Mouse (Mus musculus): ENCODE data around the gene Kmt2a.
"Not testable (repeated sequence)": the region's sequence is repeated elsewhere in the genome, so short reads cannot be mapped to it uniquely, and the experiment has no call there.

The Kmt2a gene

DNA sequence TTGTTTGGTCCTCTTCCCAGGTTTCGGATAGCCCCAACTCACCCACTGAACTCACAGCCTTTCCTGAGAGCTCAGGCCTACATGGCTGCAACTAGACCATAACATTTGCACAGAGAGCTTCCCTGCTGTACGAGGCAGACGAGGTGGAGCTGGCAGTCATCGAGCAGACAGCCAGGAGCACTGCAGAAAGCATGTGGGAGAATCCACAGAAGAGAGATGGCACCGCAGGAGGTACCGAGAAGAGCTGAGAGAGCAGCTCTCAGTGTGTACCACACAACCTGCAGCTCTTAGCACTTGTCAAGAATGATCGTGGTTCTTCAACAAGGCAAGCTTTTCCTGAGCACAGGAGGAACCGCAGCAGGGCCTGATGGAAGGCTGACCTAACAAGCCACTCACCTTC, 66.9 kb downstream of the Kmt2a start:
- no peak for DNase-seq

DNA sequence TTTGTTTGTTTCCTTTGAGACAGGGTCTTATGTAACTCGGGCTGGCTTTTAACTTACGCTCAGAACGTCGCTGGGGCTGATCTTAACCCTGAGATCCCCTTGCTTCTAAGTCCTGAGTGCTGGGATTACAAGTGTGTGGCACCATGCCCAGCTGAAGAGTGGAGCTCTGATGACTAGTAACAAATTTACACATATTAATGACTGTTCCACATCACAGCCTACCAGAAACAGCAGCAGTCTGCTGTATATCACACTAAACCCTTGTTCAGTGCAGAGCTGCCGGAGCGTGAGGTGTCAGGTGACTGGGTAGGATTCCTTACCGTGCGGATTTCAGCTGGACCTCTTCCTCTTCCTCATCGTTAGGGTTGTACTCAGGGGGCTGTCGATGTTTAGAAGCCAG, 70.8 kb downstream of the Kmt2a start:
- no peak for DNase-seq

DNA sequence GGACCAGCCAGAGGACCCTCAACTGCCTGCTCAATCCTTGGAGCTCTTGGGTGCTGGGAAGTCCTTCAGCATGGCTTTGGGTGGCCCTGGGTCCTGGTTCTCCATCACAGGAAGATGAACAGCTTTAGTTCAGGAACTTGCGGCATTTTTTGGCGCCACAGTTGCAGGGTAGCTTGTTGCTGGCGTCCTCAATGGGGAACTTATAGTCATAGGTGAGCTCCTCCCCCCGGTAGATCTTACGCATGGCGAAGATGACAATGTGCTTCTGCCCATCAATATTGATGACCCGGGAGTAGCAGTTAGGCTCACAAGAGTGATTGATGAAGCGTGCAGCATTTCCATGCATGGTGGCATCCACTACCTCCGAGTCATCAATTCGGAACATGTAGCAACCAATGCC, 73.3 kb downstream of the Kmt2a start:
- DNase-seq = no peak

DNA sequence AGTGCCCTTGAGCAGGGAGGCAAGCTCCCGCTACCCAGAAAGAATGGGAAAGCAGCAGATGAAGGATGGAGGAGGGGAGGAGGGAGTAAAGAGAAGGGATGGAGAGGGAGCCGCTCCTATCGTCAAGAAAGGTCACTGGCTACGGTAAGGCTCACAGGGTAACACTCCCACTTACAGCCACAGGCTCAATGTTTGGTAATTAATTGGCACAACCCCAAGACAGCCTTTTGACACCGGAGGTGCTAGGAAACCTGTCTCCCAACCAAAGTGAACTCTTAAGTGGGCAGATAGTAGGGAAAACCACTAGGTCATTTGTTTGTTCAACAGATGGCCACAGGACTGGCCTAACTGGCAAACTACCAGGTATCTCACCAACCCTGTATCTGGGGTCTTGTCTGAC, 74.0 kb downstream of the Kmt2a start:
- no peak for DNase-seq

DNA sequence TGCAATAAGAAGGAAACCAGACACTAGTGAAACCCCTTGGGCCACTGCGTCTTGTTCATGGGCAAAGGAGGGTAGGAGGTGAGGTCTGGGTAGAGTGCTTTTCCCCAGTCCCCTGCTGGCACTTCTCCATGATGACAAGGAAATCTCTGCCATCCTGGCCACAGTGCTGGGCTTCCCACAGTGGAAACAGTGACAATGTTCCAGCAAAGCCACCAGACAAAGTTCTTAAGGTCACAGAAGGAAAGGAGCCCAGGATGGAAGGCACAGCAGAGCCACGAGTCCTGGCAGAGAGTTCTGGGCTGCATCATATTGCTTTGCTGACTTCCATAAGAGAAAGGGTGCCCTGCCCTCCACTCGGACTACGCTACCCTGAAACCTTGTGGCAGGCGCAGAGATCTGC, 75.6 kb downstream of the Kmt2a start:
- DNase-seq = no peak

DNA sequence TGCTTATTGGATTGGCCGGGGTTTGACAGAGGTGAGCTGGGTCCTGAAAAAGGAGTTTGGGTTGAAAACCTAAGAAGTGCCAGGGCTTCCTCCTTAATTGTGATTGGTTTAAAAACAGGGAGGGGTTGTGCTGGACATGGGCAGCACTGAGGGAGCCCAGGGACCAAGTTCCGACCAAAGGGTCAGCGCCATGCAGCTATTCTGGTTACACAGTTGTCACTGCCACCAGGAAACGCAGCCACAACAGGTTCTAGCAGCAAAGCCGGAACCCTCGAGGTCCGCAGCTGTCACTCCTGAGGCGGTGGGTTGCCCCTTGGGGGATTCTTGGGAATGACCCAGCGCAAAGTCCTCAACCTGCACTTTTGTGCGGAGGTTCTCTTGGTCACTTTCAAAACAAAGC, 76.4 kb downstream of the Kmt2a start:
- no peak for DNase-seq

DNA sequence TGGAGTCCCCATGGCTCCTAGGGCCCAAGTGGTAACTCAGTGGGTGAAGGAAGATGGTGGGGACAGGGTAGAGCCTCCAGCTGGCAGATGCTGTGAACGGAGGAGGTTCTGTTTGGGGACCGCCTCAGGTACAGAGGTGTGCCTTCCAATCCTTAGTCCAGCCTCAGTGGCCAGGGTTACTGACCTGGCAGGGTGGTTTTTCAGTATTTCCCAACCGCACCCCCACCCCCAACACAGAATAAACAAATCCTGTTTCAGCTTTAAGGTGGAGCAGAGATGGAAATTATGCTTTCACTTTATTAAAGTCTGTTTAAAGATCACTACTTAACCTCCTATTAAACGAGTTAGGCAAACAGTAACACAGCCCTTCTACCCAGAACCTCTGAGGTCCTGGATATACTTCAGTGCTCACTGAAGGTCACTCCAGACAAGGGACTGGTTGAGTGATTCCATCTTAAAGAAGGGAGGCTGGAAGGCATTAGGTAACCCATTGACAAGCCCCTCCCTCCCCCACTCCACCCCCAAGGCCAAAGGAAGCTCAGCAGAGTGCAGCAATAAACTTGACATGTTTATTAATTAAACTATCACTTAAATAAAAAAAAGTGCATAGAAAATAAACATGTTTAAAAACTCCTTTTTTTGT, 78.2 kb downstream of the Kmt2a start, which contains the start of gene Ttc36:
Ttc36 (minus strand) TSS at position 265 of the 643 bp plus-strand sequence.
- DNase-seq = no peak

DNA sequence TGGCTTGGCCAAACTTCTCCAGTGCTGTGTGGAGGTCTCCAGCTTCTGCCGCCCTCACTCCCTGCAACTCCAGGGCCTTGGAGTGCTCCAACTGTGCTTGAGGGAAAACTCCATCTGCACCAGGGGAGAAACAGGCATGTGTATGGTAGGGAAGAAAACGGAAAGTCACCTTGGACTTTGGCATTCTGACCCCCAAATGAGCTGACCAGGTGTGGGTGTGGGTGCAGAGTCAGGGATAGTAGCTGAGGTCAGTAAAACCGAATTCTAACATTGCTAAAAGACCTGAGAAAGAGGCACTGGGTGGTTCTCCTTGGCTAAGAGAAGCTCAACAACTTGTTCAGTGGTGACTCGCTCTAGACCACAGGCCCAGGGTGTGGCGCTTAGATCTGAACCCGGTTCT, 79.4 kb downstream of the Kmt2a start:
- no peak for DNase-seq

DNA sequence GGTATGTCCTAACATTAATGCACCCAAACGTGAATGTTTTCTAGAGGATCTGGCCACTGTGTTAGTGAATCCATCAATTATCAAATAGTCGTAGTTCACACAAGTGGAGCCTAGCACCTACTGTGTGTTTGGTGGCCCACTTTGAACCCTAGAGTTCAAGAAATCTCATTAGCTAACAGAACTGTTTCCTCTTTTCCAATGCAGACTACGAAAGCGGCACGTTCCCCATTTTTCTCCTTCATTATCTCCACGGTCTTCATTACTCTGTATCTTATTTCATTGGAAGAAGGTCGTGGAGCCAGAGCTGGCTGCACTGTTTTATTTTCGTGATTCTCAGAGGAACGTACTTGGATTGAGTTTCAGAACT, 81.2 kb downstream of the Kmt2a start:
- DNase-seq = no peak

DNA sequence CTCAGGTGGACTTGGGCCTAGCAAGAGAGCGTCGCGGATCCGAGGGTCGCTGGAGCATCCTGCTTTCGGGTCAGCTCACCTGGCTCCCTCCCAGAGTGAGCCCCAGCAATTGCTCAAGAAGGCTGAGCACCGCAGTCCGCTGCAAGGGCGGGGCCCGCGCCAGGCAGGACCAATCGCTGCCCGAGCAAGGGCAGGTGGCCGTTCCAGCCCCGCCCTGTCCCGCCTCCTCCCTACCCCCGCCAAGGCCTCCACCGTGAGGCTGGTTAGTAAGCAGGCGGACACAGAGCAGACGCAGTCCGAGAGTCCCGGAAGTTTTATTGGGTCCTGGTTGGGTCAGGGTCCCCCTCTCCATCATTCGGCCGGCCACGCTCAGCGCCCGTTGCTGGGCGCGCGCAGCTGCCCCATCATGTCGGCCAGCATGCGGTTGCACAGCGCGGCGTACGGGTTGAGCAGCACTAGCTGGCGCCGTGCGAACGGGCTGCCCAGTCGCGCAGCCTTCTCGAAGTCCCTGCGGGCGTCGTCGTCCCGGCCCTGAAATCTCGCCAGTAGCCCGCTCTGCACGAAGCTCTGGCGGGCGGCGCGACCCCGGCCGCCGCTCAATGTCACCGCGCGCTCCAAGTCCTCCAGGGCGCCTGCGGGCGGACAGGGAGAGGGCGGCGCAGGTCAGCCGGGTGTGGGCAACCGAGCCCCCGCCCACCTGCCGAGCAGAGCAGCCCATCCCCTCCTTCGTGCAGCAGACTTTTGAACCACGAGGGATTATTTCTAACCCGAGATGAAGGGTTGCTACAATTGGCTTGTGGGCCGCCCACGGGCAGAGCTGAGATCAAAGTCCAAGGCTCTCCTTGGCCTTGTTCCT, 81.8 kb downstream of the Kmt2a start, which contains the start of gene Tmem25:
Tmem25 (minus strand) TSS at position 206 of the 856 bp plus-strand sequence.
- DNase-seq = peak; percentile 94

DNA sequence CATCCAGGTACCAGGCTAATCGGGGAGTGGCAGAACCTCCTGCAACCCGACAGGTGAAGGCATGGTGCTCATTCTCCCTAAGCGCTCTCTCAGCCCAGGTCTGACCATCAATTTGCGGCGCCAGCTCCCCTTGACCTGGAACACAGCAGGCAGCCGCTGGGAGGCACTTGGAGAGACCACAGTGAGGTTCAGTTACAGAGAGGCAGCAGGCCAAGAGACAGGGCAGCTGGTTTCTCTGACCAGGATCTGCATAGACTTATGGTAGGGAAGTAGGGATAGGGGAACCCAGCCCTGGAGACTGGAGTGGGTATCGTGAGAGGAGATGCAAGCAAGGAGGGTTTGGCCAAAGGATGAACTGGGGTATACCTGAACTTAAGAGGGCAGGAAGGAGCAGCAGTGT, 82.8 kb downstream of the Kmt2a start:
- DNase-seq = no peak

DNA sequence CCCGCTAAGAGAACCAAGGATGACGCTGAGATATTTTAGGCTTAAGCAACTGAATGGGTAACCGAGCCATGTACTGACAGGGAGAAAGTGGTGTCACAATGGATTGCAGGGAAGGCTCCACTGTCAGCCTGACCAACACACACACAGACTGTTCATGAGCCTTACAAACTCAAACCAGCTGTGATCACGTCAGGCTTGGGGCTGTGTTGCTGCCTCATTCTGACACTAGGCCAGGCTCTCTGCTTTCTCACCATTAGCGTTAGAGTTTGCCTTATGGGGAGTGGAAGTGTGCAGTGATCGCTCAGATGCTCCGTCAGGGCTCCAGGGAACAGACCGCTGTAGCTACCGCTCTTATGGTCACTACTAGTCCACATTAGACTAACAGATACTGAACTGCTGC, 88.3 kb downstream of the Kmt2a start:
- DNase-seq = no peak

DNA sequence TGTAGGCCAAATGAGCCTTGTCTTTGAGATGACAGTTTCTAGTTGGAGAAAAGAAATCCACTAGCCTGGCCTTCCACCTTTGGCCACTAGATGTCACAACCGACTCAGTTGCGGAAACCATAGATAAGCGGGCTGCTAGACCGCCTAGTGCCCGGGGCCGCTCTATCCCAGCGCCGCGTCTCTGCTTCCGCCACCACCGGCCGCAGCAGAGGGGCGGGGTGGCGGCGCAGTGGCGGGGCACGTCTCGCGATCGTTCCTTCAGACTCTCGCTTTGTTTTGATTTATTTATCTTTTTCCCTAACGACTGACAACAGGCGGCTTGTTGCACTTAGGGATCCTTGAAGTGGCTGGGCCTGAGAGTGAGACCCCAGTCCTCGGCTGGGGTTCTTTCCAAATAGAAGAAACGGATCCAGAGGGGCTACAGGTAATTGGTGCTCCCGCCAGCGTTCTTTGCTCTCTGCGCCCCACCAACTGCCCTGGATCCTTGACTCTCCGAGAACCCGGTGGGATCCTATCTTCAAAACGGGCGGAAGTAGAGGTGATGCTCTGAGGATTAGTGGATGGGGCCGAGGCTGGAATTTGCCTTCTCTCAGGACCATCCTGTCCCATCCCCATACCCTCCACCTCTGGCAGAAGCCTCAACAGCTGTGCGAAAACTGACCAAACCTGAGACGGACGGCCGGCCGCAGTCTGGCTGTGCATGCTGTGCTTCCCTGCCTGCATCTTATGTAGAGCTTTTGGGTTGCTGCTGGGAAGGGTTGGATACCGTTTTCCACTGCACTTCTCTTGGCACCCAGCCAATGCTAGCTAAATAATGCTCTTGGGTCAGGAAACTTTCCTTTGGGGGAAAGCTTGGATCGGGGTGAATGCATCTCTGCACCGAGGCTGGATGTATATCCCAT, 108.1 kb downstream of the Kmt2a start:
- peak; percentile 94 for DNase-seq

DNA sequence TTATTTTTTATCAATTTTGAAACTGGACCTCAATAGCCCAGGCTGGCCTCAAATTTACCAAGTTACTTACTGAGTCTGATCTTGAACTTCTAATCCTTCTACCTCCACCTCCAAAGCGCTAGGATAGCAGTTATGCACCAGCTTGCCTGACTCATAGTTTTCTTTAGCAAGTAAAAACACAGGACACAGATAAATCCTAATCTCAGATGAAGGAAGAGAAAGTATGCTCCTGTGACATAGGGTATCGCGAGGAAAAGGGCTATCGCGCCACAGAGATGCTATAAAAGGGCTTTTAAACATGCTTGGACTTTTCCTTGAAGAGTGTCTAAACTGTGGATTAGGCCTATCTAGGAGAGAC, 108.7 kb downstream of the Kmt2a start:
- DNase-seq = no peak

DNA sequence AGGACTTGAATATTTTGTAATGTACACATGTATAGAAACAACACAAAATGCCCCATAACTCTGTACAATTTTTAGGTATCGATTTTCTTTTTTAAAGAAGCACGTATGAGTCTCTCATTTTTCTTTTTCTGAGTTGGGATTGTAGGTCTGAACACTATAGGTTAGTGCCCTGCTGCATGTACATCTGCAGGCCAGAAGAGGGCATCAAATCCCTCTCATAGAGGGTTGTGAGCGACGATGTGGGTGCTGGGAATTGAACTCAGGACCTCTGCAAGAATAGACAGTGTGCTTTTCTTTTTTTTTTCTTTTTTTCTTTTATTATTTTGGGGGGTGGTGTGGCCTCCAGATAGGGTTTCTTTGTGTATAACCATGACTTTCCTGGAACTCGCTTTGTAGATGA, 109.7 kb downstream of the Kmt2a start:
- no peak for DNase-seq

DNA sequence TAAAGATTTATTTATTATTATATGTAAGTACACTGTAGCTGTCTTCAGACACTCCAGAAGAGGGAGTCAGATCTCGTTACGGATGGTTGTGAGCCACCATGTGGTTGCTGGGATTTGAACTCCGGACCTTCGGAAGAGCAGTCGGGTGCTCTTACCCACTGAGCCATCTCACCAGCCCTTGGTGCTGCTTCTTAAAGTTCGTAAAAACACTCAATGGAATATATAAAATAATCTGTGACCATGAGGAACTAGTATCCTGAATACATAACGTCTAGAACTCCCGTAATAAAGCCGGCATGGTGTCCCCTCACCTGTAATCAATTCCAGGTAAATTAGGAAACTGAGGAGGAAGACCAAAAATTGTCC, 113.1 kb downstream of the Kmt2a start:
- not testable (repeated sequence) for DNase-seq

DNA sequence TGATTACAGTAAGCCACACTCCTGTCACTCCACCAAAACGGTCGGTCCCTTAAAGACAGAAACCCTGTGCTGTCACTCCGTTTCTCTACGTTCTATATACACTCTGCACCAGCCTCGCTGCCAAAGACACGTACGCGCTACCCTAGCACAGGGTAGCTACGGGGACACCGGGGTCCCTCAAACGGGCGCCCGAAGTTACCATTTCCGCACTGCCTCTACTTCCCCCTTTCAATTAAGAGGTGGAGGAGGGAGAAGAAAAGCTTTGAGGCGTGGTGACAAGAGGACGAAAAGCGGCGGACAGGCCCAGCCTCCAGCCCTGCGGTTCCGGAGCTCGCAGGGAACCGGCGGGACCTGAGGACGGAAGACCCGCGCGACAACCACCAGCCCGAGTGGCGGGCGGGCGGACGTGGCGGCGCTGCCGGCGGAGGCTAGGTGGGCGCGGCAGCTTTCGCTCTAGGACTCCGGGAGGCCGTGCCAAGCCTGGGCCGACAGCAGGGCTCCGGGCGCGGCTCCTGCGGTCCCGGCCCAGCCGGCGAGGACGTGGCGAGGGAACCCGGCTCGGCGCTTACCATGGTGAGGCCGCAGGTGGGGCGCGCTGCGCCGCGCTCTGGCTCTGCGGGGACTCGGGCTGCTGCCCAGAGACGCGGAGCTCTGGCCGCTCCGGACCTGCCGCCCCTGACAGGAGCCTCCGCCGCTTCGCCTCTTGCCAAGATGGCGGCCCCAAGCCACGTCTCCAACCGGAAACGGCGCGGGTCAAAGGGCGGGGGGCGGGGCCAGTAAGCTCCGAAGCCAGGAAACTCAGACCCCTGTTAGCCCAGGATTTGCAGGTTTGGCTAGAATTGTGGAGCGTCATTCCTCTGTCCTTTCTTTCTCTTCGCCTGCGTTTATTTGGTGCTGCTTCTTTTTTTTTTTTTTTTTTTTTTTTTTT, 113.7 kb downstream of the Kmt2a start, which contains the start of the genes Arcn1 and Ift46:
Arcn1 (minus strand) TSS at position 745 of the 928 bp plus-strand sequence.
Ift46 (plus strand) TSS at position 808 of the 928 bp plus-strand sequence.
- DNase-seq = peak; percentile 87

DNA sequence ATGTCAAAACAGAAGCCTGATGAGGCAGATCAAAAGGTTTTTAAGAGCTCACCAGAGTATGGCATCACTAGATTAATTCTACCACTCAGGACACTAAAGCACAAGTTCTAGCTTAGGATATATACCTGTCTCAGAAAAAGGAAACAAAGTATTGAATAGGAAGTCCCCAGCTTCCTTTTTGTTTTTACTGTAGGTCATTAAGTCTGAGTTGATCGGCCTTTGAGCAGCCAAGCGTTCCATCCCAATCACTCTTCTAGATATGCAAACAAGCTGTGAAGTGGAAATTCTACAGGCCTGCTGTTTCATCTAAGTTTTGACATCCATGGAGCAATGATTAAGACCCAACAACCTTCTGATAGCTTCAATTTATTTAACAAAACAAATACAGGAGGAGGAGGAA, 120.2 kb downstream of the Kmt2a start:
- no peak for DNase-seq
